Mouse (Mus musculus) CH12.LX (cell line): Measurements from ENCODE around the gene Igfals.

Source experiments
- CTCF ChIP-seq, 2 experiments: IDR thresholded peaks in 1 of 2; conservative IDR thresholded peaks in 1 of 2; 2 replicates each; pipeline ENCODE4 v1.5.1; 2011 to 2012; ENCODE audit warnings: low read depth in 2 of 2, low read length in 2 of 2, improper control_type of control experiment in 1 of 2, inconsistent platforms in 1 of 2, mild to moderate bottlenecking in 1 of 2, moderate library complexity in 1 of 2
- ELF1 ChIP-seq: IDR thresholded peaks from 2 replicates; pipeline ENCODE4 v1.6.1; 2014; ENCODE audit warnings: low read depth, mild to moderate bottlenecking, inconsistent platforms, low read length, improper control_type of control experiment
- EP300 ChIP-seq: IDR thresholded peaks from 2 replicates; pipeline ENCODE4 v1.6.1; 2011; ENCODE audit warnings: low read length, improper control_type of control experiment
- MXI1 ChIP-seq: IDR thresholded peaks from 2 replicates; pipeline ENCODE4 v1.6.1; 2011; ENCODE audit warnings: mild to moderate bottlenecking, low read depth, low read length, improper control_type of control experiment
- NELFE ChIP-seq: IDR thresholded peaks from 2 replicates; pipeline ENCODE4 v1.6.1; 2011; ENCODE audit warnings: low read depth, low read length, improper control_type of control experiment
- POLR2A ChIP-seq: IDR thresholded peaks from 2 replicates; pipeline ENCODE4 v1.6.1; 2011; ENCODE audit warnings: low read depth, mild to moderate bottlenecking, improper control_type of control experiment, low read length
- RAD21 ChIP-seq: IDR thresholded peaks from 2 replicates; pipeline ENCODE4 v1.6.1; 2011; ENCODE audit warnings: low read depth, mild to moderate bottlenecking, low read length, improper control_type of control experiment, moderate library complexity
- SIN3A ChIP-seq: IDR thresholded peaks from 2 replicates; pipeline ENCODE4 v1.6.1; 2012; ENCODE audit warnings: low read length, improper control_type of control experiment, inconsistent platforms
- TBP ChIP-seq: conservative IDR thresholded peaks from 2 replicates; pipeline ENCODE4 v1.6.1; 2011; ENCODE audit warnings: low read depth, low read length, improper control_type of control experiment
- ZNF384 ChIP-seq: IDR thresholded peaks from 2 replicates; pipeline ENCODE4 v1.6.1; 2012; ENCODE audit warnings: low read depth, low read length, improper control_type of control experiment, inconsistent platforms

DNA sequence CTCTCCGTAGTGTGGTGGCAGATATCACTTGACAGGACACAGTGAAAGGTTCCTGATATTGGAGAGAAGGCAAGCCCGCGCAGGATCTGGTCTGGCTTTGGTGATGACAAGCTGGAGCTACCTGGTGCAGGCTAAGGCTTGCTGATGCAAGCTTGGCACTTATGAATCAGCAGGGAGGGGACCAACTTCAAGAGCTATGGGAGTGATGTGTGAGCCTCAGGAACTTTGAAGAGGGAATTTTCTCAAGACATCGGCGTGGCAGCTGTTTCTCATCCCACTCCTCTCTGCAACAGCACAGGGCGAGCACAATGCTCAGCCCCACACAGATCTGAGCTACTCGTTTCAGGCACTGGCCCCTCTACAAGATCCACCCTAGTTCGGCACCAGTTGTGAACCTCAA lies 26.0 kb upstream of the Igfals start, which contains the start of gene Hagh:
- TF ChIP-seq ELF1 (no peak), POLR2A (no peak), CTCF (conservative IDR thresholded peaks at IDR 0.05 in 1 of 2, IDR thresholded peaks at IDR 0.05 in 1 of 2; ENCODE audit: low read depth in 2 of 2, low read length in 2 of 2) (no peak), SIN3A (no peak), MXI1 (no peak), RAD21 (no peak), ZNF384 (no peak), EP300 (no peak), NELFE (no peak), TBP (no peak)
